Mouse (Mus musculus) ES-E14 (cell line): ENCODE results near the gene Tmem237.

Experiments
- CHD2 ChIP-seq: IDR thresholded peaks from 2 replicates; pipeline ENCODE4 v1.6.1; 2014; ENCODE audit warnings: mild to moderate bottlenecking, low read depth, low read length, inconsistent platforms
- HCFC1 ChIP-seq: IDR thresholded peaks from 2 replicates; pipeline ENCODE4 v1.6.1; 2012; ENCODE audit warnings: low read length, inconsistent platforms, borderline replicate concordance; ENCODE audit not compliant: insufficient read depth
- MAFK ChIP-seq: IDR thresholded peaks from 2 replicates; pipeline ENCODE4 v1.6.1; 2014; ENCODE audit warnings: mild to moderate bottlenecking, low read depth, low read length, inconsistent platforms; ENCODE audit not compliant: insufficient read depth
- ZC3H11A ChIP-seq: IDR thresholded peaks from 2 replicates; pipeline ENCODE4 v1.6.1; 2012; ENCODE audit warnings: low read depth, mild to moderate bottlenecking, inconsistent platforms, low read length, borderline replicate concordance
- ZNF384 ChIP-seq: IDR thresholded peaks from 2 replicates; pipeline ENCODE4 v1.6.1; 2012; ENCODE audit warnings: low read depth, low read length, inconsistent platforms

DNA sequence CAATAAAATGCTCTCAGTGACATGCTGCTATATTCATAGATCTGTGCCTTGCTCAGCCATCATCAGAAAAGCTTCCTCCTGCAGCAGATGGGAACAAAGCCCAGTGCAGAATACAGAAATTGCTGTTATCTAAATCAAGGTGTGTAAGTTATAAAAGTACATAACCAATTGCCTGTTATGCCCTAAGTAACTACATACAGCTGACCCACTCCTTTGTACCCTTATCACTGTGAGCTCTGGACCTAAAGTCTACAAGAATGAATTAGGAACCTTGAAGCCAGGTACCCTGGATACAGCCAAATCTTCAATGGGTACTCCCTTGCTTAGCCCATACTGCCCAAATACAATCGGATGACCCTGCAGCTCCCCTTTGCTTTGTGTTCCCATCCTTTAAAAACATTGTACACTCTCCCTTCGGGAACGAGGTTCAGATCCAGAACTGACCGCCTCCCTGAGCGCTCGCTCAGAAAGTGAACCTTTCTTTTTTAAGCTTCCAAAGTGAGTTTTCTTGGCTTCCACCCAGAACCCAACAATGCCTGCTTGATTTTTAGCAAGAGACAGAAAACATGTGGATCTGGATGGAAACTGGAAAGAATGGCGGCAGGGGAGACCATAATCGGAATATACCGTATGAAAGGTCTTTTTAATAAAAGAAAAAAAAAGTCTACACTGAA, 46.2 kb upstream of the Tmem237 start:
- no peak for TF ChIP-seq MAFK
- TF ChIP-seq ZNF384, result no peak
- no peak for TF ChIP-seq HCFC1
- no peak for TF ChIP-seq ZC3H11A
- TF ChIP-seq CHD2, result no peak
